Mouse (Mus musculus) limb, embryonic 14.5 days (tissue): Measurements from ENCODE around the gene Pdlim5. TPM values are rescaled to one million over a fixed set of nuclear protein-coding genes. Genes with fewer than 3 reads are reported as not detected.

ENCODE experiments used
- ATAC-seq: fragments of 200-750 bp; cut with Nextera tagmentation; 2 replicates; pipeline ENCODE4 v1.8.0; 2017; ENCODE audit warnings: low read depth, moderate number of reproducible peaks, moderate TSS enrichment; ENCODE audit not compliant: low FRiP score
- DNase-seq: peaks from one replicate; pipeline ENCODE4 v3.0.0-alpha.2; 2015; ENCODE audit warnings: low spot score
- H3K27ac ChIP-seq: fragments of 300-500 bp; sonication (generic); replicated peaks from 2 replicates; pipeline ENCODE4 v1.5.1; 2014; ENCODE audit warnings: low read depth, mild to moderate bottlenecking, low read length, moderate library complexity, mixed read lengths
- H3K27me3 ChIP-seq: fragments of 300-500 bp; sonication (generic); 2 replicates; pipeline ENCODE4 v1.6.1; 2014; ENCODE audit warnings: low read length, mixed read lengths; ENCODE audit not compliant: control insufficient read depth, insufficient read depth
- H3K36me3 ChIP-seq: fragments of 300-500 bp; sonication (generic); 2 replicates; pipeline ENCODE4 v1.6.1; 2014; ENCODE audit warnings: mild to moderate bottlenecking, low read length, moderate library complexity, mixed read lengths; ENCODE audit not compliant: control insufficient read depth, insufficient read depth
- H3K4me1 ChIP-seq: fragments of 300-500 bp; sonication (generic); 2 replicates; pipeline ENCODE4 v1.6.1; 2014; ENCODE audit warnings: antibody characterized with exemption, low read length, mixed read lengths; ENCODE audit not compliant: control insufficient read depth, insufficient read depth
- H3K4me2 ChIP-seq: fragments of 300-500 bp; sonication (generic); replicated peaks from 2 replicates; pipeline ENCODE4 v1.6.1; 2014; ENCODE audit warnings: low read depth, mild to moderate bottlenecking, low read length, moderate library complexity; ENCODE audit not compliant: severe bottlenecking
- H3K4me3 ChIP-seq: fragments of 300-500 bp; sonication (generic); replicated peaks from 2 replicates; pipeline ENCODE4 v1.5.1; 2014; ENCODE audit warnings: low read length
- H3K9ac ChIP-seq: fragments of 300-500 bp; sonication (generic); 2 replicates; pipeline ENCODE4 v1.6.1; 2014; ENCODE audit warnings: mild to moderate bottlenecking, low read depth, low read length, moderate library complexity; ENCODE audit not compliant: severe bottlenecking
- H3K9me3 ChIP-seq: fragments of 300-500 bp; sonication (generic); 2 replicates; pipeline ENCODE4 v1.6.1; 2016; ENCODE audit warnings: low read length; ENCODE audit not compliant: control insufficient read depth
- POLR2A ChIP-seq: fragments of 200-500 bp; IDR thresholded peaks from 2 replicates; pipeline ENCODE4 v1.8.0; 2012; ENCODE audit warnings: inconsistent platforms, mild to moderate bottlenecking, moderate library complexity, borderline replicate concordance; ENCODE audit not compliant: insufficient read depth, insufficient read length; ENCODE audit errors: extremely low read depth
- WGBS: fragments of 180-500 bp; shearing (Covaris S2); extraction: QIAGEN DNeasy Blood & Tissue Kit; methylation state at CpG from one replicate; pipeline ENCODE4 v1.1.7; 2014; 5-methylcytosine and 5-hydroxymethylcytosine counted together
- polyA plus RNA-seq, 2 experiments: library from polyadenylated mRNA; depleted of rRNA in 1 of 2; stranded (reverse) in 1 of 2; unstranded in 1 of 2; fragments of >200 nt; fragmentation: Nextera tagmentation in 1 of 2; extraction: Ambion mirVana in 1 of 2; gene quantifications; 2 replicates each; pipeline versions ENCODE4 v1.2.1 to v1.2.3; 2012 to 2014

Pdlim5 gene
- polyA plus RNA-seq, 2 experiments, result 37.9 TPM

GRCm38 (mm10) chr3:142276506-142276905 lies 119.0 kb downstream of the Pdlim5 start:
- Histone ChIP-seq H3K36me3 (no peaks in the 10 kb centered on the region), H3K4me1 (peaks cover 13% of the 10 kb centered on the region; the same call in 1 of the 2 replicates), H3K9me3 (no peaks in the 10 kb centered on the region), H3K9ac (no peak overlapping the region), H3K27ac (no peak overlapping the region), H3K4me2 (no peak overlapping the region), H3K27me3 (no peaks in the 10 kb centered on the region), H3K4me3 (no peak overlapping the region)
- DNase-seq (no peak), ATAC-seq (no peak)
- no peak for TF ChIP-seq POLR2A
- WGBS, result 83% methylated on average over 3 of the region's 3 CpGs

GRCm38 (mm10) chr3:142274993-142275392 lies 120.5 kb downstream of the Pdlim5 start:
- Histone ChIP-seq H3K4me2 (no peak overlapping the region), H3K36me3 (no peaks in the 10 kb centered on the region), H3K4me3 (no peak overlapping the region), H3K9me3 (no peaks in the 10 kb centered on the region), H3K27ac (no peak overlapping the region), H3K4me1 (peaks cover 7% of the 10 kb centered on the region; the same call in 1 of the 2 replicates), H3K9ac (no peak overlapping the region), H3K27me3 (no peaks in the 10 kb centered on the region)
- WGBS, result 2% methylated on average over 1 of the region's 1 CpGs
- ATAC-seq (no peak), DNase-seq (peak; percentile 73)
- no peak for TF ChIP-seq POLR2A

- no peak overlapping the region for H3K27ac ChIP-seq
- no peaks in the 10 kb centered on the region for H3K9me3 ChIP-seq
- no peaks in the 10 kb centered on the region for H3K36me3 ChIP-seq
- no peaks in the 10 kb centered on the region for H3K27me3 ChIP-seq
- no peak overlapping the region for H3K9ac ChIP-seq
- H3K4me1 ChIP-seq, result peaks cover 7% of the 10 kb centered on the region; the same call in 1 of the 2 replicates
- no peak for TF ChIP-seq POLR2A
- no peak overlapping the region for H3K4me2 ChIP-seq
- no peak overlapping the region for H3K4me3 ChIP-seq
- ATAC-seq, result no peak
- WGBS, result 83% methylated on average over 3 of the region's 3 CpGs
- no peak for DNase-seq
Observed at GRCm38 (mm10) chr3:142274451-142274850, 121.0 kb downstream of the Pdlim5 start.

GRCm38 (mm10) chr3:142273265-142273664 lies 122.2 kb downstream of the Pdlim5 start:
- no peak for DNase-seq
- H3K36me3 ChIP-seq, result no peaks in the 10 kb centered on the region
- no peak overlapping the region for H3K27ac ChIP-seq
- no peaks in the 10 kb centered on the region for H3K27me3 ChIP-seq
- peaks cover 7% of the 10 kb centered on the region; the same call in 1 of the 2 replicates for H3K4me1 ChIP-seq
- WGBS, result 73% methylated on average over 6 of the region's 6 CpGs
- H3K4me3 ChIP-seq, result no peak overlapping the region
- no peak overlapping the region for H3K4me2 ChIP-seq
- H3K9ac ChIP-seq, result no peak overlapping the region
- ATAC-seq, result no peak
- TF ChIP-seq POLR2A, result no peak
- H3K9me3 ChIP-seq, result no peaks in the 10 kb centered on the region

GRCm38 (mm10) chr3:142256371-142256770 lies 139.1 kb downstream of the Pdlim5 start:
- no peak for TF ChIP-seq POLR2A
- H3K4me1 ChIP-seq, result peaks cover 6% of the 10 kb centered on the region; the same call in 1 of the 2 replicates
- H3K9me3 ChIP-seq, result no peaks in the 10 kb centered on the region
- no peak overlapping the region for H3K27ac ChIP-seq
- no peak for ATAC-seq
- H3K27me3 ChIP-seq, result no peaks in the 10 kb centered on the region
- H3K9ac ChIP-seq, result no peak overlapping the region
- H3K4me3 ChIP-seq, result no peak overlapping the region
- no peaks in the 10 kb centered on the region for H3K36me3 ChIP-seq
- no peak overlapping the region for H3K4me2 ChIP-seq
- 19% methylated on average over 2 of the region's 2 CpGs for WGBS
- no peak for DNase-seq

- no peak for ATAC-seq
- H3K27ac ChIP-seq, result no peak overlapping the region
Observed at GRCm38 (mm10) chr3:142252086-142252485, 143.4 kb downstream of the Pdlim5 start.

More at GRCm38 (mm10) chr3:142252086-142252485, 143.4 kb downstream of the Pdlim5 start:
- no peaks in the 10 kb centered on the region for H3K36me3 ChIP-seq
- no peak for DNase-seq
- H3K9me3 ChIP-seq, result no peaks in the 10 kb centered on the region
- TF ChIP-seq POLR2A, result no peak
- H3K4me1 ChIP-seq, result peaks cover 6% of the 10 kb centered on the region; the same call in 1 of the 2 replicates
- H3K4me2 ChIP-seq, result no peak overlapping the region
- no peak overlapping the region for H3K9ac ChIP-seq
- H3K27me3 ChIP-seq, result no peaks in the 10 kb centered on the region
- no peak overlapping the region for H3K4me3 ChIP-seq
- 63% methylated on average over 1 of the region's 1 CpGs for whole genome bisulfite sequencing
